ENCODE assay signal across 8 mouse cellular contexts in genomic region chr7:47050766-47051165, GRCm38 (mm10). TPM values are rescaled to one million over a fixed set of nuclear protein-coding genes. Genes with fewer than 3 reads are reported as not detected.
DNase-seq lines count a peak whose midpoint lies in the region; ATAC-seq and TF ChIP-seq lines count a peak whose summit lies in the region.

No protein-coding gene starts in this region.

- H3K4me3 ChIP-seq in bone marrow, adult 2 months (replicated peaks; ENCODE audit: control insufficient read depth, low read depth, low read length): peak overlapping the region; percentile 84
- peak overlapping the region; percentile 92 for H3K4me3 ChIP-seq in intestine, embryonic 16.5 days (ENCODE audit: low read length)
- peak overlapping the region; percentile 80 for H3K4me3 ChIP-seq in limb, embryonic 14.5 days (replicated peaks; ENCODE audit: low read length)
- peak overlapping the region; percentile 91 for H3K4me3 ChIP-seq in midbrain, embryonic 15.5 days

- peak; percentile 58 to 65 for DNase-seq in lung, adult 18-20 months
- DNase-seq in lung, postnatal 4 days: no peak
- DNase-seq in frontal cortex, postnatal 25 days (ENCODE audit: low spot score in 2 of 2): peak; percentile 40 to 59
- DNase-seq in limb, embryonic 14.5 days (ENCODE audit: low spot score): peak; percentile 19

- 0% methylated on average over 33 of the region's 34 CpGs for WGBS in bone marrow, adult 2 months
- under 1% methylated on average over 34 of the region's 34 CpGs for WGBS in intestine, embryonic 16.5 days
- WGBS in limb, embryonic 14.5 days: 0% methylated on average over 19 of the region's 34 CpGs
- 1% methylated on average over 34 of the region's 34 CpGs for WGBS in midbrain, embryonic 15.5 days

- peak overlapping the region; percentile 74 for H3K27ac ChIP-seq in bone marrow, adult 2 months (ENCODE audit: control insufficient read depth, insufficient read depth, low read depth, low read length, poor library complexity)
- H3K27ac ChIP-seq in intestine, embryonic 16.5 days (ENCODE audit: low read length): peak overlapping the region; percentile 98
- H3K27ac ChIP-seq in limb, embryonic 14.5 days (replicated peaks; ENCODE audit: low read depth, low read length): peak overlapping the region; percentile 81
- peak overlapping the region; percentile 92 for H3K27ac ChIP-seq in midbrain, embryonic 15.5 days

- no peaks in the 10 kb centered on the region for H3K27me3 ChIP-seq in intestine, embryonic 16.5 days (replicated peaks; ENCODE audit: control insufficient read depth, insufficient read depth, low read length)
- H3K27me3 ChIP-seq in limb, embryonic 14.5 days (ENCODE audit: control insufficient read depth, insufficient read depth, low read length): no peaks in the 10 kb centered on the region
- H3K27me3 ChIP-seq in midbrain, embryonic 15.5 days (replicated peaks): no peaks in the 10 kb centered on the region

- H3K4me2 ChIP-seq in intestine, embryonic 16.5 days (ENCODE audit: low read depth, low read length): peak overlapping the region; percentile 91
- peak overlapping the region; percentile 63 for H3K4me2 ChIP-seq in limb, embryonic 14.5 days (replicated peaks; ENCODE audit: low read depth, low read length, severe bottlenecking)
- peak overlapping the region; percentile 90 for H3K4me2 ChIP-seq in midbrain, embryonic 15.5 days

- peaks cover 10% of the 10 kb centered on the region; the same call in 1 of the 2 replicates for H3K36me3 ChIP-seq in intestine, embryonic 16.5 days (ENCODE audit: control insufficient read depth, insufficient read depth, low read length)
- H3K36me3 ChIP-seq in limb, embryonic 14.5 days (ENCODE audit: control insufficient read depth, insufficient read depth, low read length): peaks cover 9% of the 10 kb centered on the region; the same call in 1 of the 2 replicates
- H3K36me3 ChIP-seq in midbrain, embryonic 15.5 days (replicated peaks): no peaks in the 10 kb centered on the region

- H3K9ac ChIP-seq in intestine, embryonic 16.5 days (ENCODE audit: low read depth, low read length): peak overlapping the region; percentile 93
- H3K9ac ChIP-seq in limb, embryonic 14.5 days (ENCODE audit: low read depth, low read length, severe bottlenecking): peak overlapping the region; percentile 76
- H3K9ac ChIP-seq in midbrain, embryonic 15.5 days: peak overlapping the region; percentile 92

- peak; percentile 69 for ATAC-seq in intestine, embryonic 16.5 days
- peak; percentile 51 for ATAC-seq in limb, embryonic 14.5 days (ENCODE audit: low FRiP score, low read depth)
- peak; percentile 79 for ATAC-seq in midbrain, embryonic 15.5 days (replicated peaks)
- no peak for ATAC-seq in monocyte, adult 5-6 weeks (replicated peaks; ENCODE audit: insufficient number of reproducible peaks, low FRiP score, low TSS enrichment, poor library complexity, severe bottlenecking)

- H3K9me3 ChIP-seq in intestine, embryonic 16.5 days (ENCODE audit: control insufficient read depth, low read length): no peaks in the 10 kb centered on the region
- H3K9me3 ChIP-seq in limb, embryonic 14.5 days (ENCODE audit: control insufficient read depth, low read length): no peaks in the 10 kb centered on the region
- no peaks in the 10 kb centered on the region for H3K9me3 ChIP-seq in midbrain, embryonic 15.5 days

- TF ChIP-seq CTCF in bone marrow, adult 2 months (IDR thresholded peaks at IDR 0.05; ENCODE audit: control insufficient read depth, insufficient read depth, low read length): no peak

- H3K4me1 ChIP-seq in bone marrow, adult 2 months (ENCODE audit: control insufficient read depth, insufficient read depth, low read length): peaks cover 2% of the 10 kb centered on the region
- H3K4me1 ChIP-seq in intestine, embryonic 16.5 days (ENCODE audit: control insufficient read depth, insufficient read depth, low read length): peaks cover 26% of the 10 kb centered on the region
- peaks cover 21% of the 10 kb centered on the region for H3K4me1 ChIP-seq in limb, embryonic 14.5 days (ENCODE audit: control insufficient read depth, insufficient read depth, low read length)
- H3K4me1 ChIP-seq in midbrain, embryonic 15.5 days: peaks cover 22% of the 10 kb centered on the region

- no peak for TF ChIP-seq POLR2A in bone marrow, adult 2 months (IDR thresholded peaks at IDR 0.05; ENCODE audit: borderline replicate concordance, control insufficient read depth, low read depth, low read length)
- no peak for TF ChIP-seq POLR2A in limb, embryonic 14.5 days (IDR thresholded peaks at IDR 0.05; ENCODE audit: borderline replicate concordance, extremely low read depth, insufficient read depth, insufficient read length)

RNA-seq across cellular contexts. Expression of gene Tmem86a, which starts 0.4 kb away (rescaled TPM):
- 7.4 and 12.4 TPM in 2 replicates for polyA plus RNA-seq in bone marrow, adult 2 months (2011; ENCODE audit: insufficient read depth, insufficient read length, low replicate concordance, missing spikeins)
- polyA plus RNA-seq in intestine, embryonic 16.5 days (2015; fragmentation: Nextera tagmentation; extraction: Ambion mirVana): 59.3 and 63.1 TPM in 2 replicates
- 20.6 and 30.0 TPM in 2 replicates for polyA plus RNA-seq in limb, embryonic 14.5 days (2012; rRNA removed)
- polyA plus RNA-seq in limb, embryonic 14.5 days (2014; fragmentation: Nextera tagmentation; extraction: Ambion mirVana): 21.0 and 24.1 TPM in 2 replicates
- 28.3 and 29.3 TPM in 2 replicates for polyA plus RNA-seq in midbrain, embryonic 15.5 days (2015; fragmentation: Nextera tagmentation; extraction: Ambion mirVana)
- total RNA-seq in monocyte, adult 5-6 weeks (2017): 3.2 to 7.5 TPM (median 4.8 TPM) in 3 replicates

RNA-seq across cellular contexts. Expression of gene Spty2d1, which starts 42.6 kb away (rescaled TPM):
- 6.9 and 12.9 TPM in 2 replicates for polyA plus RNA-seq in bone marrow, adult 2 months (2011; ENCODE audit: insufficient read depth, insufficient read length, low replicate concordance, missing spikeins)
- polyA plus RNA-seq in intestine, embryonic 16.5 days (2015; fragmentation: Nextera tagmentation; extraction: Ambion mirVana): 15.2 and 16.5 TPM in 2 replicates
- polyA plus RNA-seq in limb, embryonic 14.5 days (2012; rRNA removed): 12.5 and 12.8 TPM in 2 replicates
- polyA plus RNA-seq in limb, embryonic 14.5 days (2014; fragmentation: Nextera tagmentation; extraction: Ambion mirVana): 19.6 and 20.6 TPM in 2 replicates
- 7.1 and 8.1 TPM in 2 replicates for polyA plus RNA-seq in midbrain, embryonic 15.5 days (2015; fragmentation: Nextera tagmentation; extraction: Ambion mirVana)
- 84.5 to 99.8 TPM (median 97.7 TPM) in 3 replicates for total RNA-seq in monocyte, adult 5-6 weeks (2017)

Comparison
In these comparisons a context has a peak if more than half of its experiments do, and no peak if none do; other contexts are left out.
1. DNase-seq: peak in lung, adult 18-20 months (2 of 2), frontal cortex, postnatal 25 days (2 of 2) and limb, embryonic 14.5 days (single experiment); none in lung, postnatal 4 days (0 of 2).
2. Peak in every context shown above with its lines, with median percentiles within 50 percentile points of each other: H3K27ac ChIP-seq, H3K4me3 ChIP-seq, H3K4me2 ChIP-seq and H3K9ac ChIP-seq.